Comparison of ENCODE assay signal across 13 mouse cellular contexts in genomic region chr4:98221566-98221965, GRCm38 (mm10).
DNase-seq lines count a peak whose midpoint lies in the region.
"Had no signal": no experiment of that assay in that cellular context is flagged by ENCODE, and none has a peak within 500 bp of the region (broad histone marks: within the 10 kb centered on the region; RNA-seq: fewer than 3 reads in every experiment).

No protein-coding gene starts in this region.

- peak; percentile 36 to 64 for DNase-seq in heart, adult 18-20 months
- no peak for DNase-seq in heart, postnatal 14 days
- DNase-seq in kidney, adult 9 months: peak; percentile 25
- DNase-seq in kidney, postnatal 25 days: no peak
- DNase-seq in NIH3T3 (ENCODE audit: low read depth): peak; percentile 32
- peak; percentile 55 for DNase-seq in lung, postnatal 25 days (ENCODE audit: low spot score)
- no peak for DNase-seq in retina, embryonic 14.5 days (ENCODE audit: low spot score)
- DNase-seq in left cerebral cortex, postnatal 25 days (ENCODE audit: low spot score in 2 of 2): no peak
- DNase-seq: cerebellum, adult 11 months; cerebellum, postnatal 25 days; gastrocnemius, postnatal 10 days; right cerebral cortex, adult 18-20 months; thymus, postnatal 36 days had no signal

- intact Hi-C loops in heart, postnatal 14 days (cut with DNase I): no loop called here
- intact Hi-C loops in left cerebral cortex, postnatal 25 days (cut with DNase I): no loop called here

Comparison
In these comparisons a context has a peak if more than half of its experiments do, and no peak if none do; other contexts are left out.
1. DNase-seq: peak in heart, adult 18-20 months (2 of 2), kidney, adult 9 months (single experiment), NIH3T3 (single experiment) and lung, postnatal 25 days (single experiment); none in heart, postnatal 14 days (0 of 2), kidney, postnatal 25 days (0 of 2), retina, embryonic 14.5 days (single experiment) and left cerebral cortex, postnatal 25 days (0 of 2).